Mouse (Mus musculus): Measurements from ENCODE around the gene Atp8a2. TPM values are rescaled to one million over a fixed set of nuclear protein-coding genes. Genes with fewer than 3 reads are reported as not detected.

Atp8a2 gene
- polyA plus RNA-seq, 1 experiment from 2014 or later: 0.25 TPM

DNA sequence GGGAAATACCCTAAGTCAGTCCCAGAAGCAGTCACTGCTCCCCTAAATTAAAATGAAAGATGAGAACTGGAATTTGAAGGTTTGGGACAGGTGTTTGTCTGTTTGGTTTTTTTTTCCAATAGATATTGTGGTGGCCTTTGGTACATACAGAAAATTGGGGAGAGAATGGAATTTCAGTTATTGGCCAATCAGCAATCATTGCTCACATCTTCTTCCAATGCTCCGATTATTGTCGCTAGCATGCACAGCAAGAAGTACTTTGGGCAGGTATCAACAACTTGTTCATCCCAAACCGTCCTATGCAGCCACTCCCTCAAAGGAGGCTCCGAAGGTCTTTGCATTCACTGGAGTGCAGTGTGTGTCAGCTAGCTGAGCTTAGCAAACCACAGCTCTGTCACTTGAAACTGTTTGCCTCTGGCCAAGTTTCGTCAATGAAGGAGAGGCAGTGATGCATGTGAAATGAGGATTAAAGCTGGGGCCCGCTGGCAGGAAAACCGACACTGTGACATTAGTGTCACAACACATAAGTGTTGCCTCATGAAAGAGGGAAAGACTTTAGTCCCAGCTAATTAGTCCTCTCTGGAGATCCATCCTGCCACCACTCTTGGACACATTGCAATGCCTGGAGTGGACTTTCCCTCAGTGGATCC lies 227.4 kb downstream of the Atp8a2 start:
- Histone ChIP-seq H3K36me3 (ENCODE audit: insufficient read depth, low read length) (no peaks in the 10 kb centered on the region), H3K9me3 (ENCODE audit: low read length) (no peaks in the 10 kb centered on the region), H3K4me3 (ENCODE audit: low read depth, low read length) (no peak overlapping the region), H3K9ac (replicated peaks; ENCODE audit: low read depth) (no peak overlapping the region), H3K4me1 (ENCODE audit: insufficient read depth, low read depth, low read length) (no peaks in the 10 kb centered on the region), H3K4me2 (replicated peaks; ENCODE audit: low read depth, low read length) (no peak overlapping the region), H3K27me3 (replicated peaks; ENCODE audit: insufficient read depth, low read length) (no peaks in the 10 kb centered on the region), H3K27ac (ENCODE audit: low read length) (no peak overlapping the region)
- ATAC-seq (peak; percentile 80), DNase-seq (ENCODE audit: low spot score) (peak; percentile 72)
- TF ChIP-seq EP300 (IDR thresholded peaks at IDR 0.05) (0 out of 2 replicates have a peak, but pooled peaks have one; percentile 38), CTCF (IDR thresholded peaks at IDR 0.05) (no peak)
- 31% methylated on average over 7 of the region's 7 CpGs for WGBS

- DNase-seq (ENCODE audit: low spot score) (no peak), ATAC-seq (no peak)
- Histone ChIP-seq H3K27ac (ENCODE audit: low read length) (no peak overlapping the region), H3K4me2 (replicated peaks; ENCODE audit: low read depth, low read length) (no peak overlapping the region), H3K4me1 (ENCODE audit: insufficient read depth, low read depth, low read length) (no peaks in the 10 kb centered on the region), H3K9me3 (ENCODE audit: low read length) (no peaks in the 10 kb centered on the region), H3K27me3 (replicated peaks; ENCODE audit: insufficient read depth, low read length) (no peaks in the 10 kb centered on the region), H3K36me3 (ENCODE audit: insufficient read depth, low read length) (no peaks in the 10 kb centered on the region), H3K4me3 (ENCODE audit: low read depth, low read length) (no peak overlapping the region), H3K9ac (replicated peaks; ENCODE audit: low read depth) (no peak overlapping the region)
- WGBS: 79% methylated on average over 8 of the region's 8 CpGs
- TF ChIP-seq EP300 (IDR thresholded peaks at IDR 0.05): no peak
- TF ChIP-seq CTCF (IDR thresholded peaks at IDR 0.05): no peak
Measured at GRCm38 (mm10) chr14:59967847-59968550, 229.0 kb downstream of the Atp8a2 start.

DNA sequence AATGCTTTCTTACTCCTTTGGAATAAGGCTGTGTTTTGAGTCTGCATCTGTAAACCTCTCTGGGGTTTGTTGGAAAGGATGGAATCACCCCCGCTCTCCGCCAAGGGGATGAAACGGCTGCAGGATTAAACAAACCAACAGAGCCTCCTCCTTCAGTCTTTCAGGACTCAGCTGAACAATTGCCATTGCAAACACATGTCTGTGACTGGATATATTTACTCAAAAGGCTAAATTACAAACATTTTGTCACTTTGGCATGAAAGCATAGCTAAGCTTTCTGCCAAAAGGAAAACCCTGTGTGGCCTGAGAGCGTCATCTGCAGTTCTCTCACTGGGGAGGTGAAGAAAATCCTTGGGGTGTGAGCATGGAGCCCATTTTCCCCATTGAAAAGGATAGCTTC lies 230.0 kb downstream of the Atp8a2 start:
- Histone ChIP-seq H3K9me3 (ENCODE audit: low read length) (no peaks in the 10 kb centered on the region), H3K27ac (ENCODE audit: low read length) (no peak overlapping the region), H3K27me3 (replicated peaks; ENCODE audit: insufficient read depth, low read length) (no peaks in the 10 kb centered on the region), H3K4me3 (ENCODE audit: low read depth, low read length) (no peak overlapping the region), H3K4me2 (replicated peaks; ENCODE audit: low read depth, low read length) (no peak overlapping the region), H3K4me1 (ENCODE audit: insufficient read depth, low read depth, low read length) (no peaks in the 10 kb centered on the region), H3K9ac (replicated peaks; ENCODE audit: low read depth) (no peak overlapping the region), H3K36me3 (ENCODE audit: insufficient read depth, low read length) (no peaks in the 10 kb centered on the region)
- 54% methylated on average over 4 of the region's 4 CpGs for WGBS
- ATAC-seq: no peak
- DNase-seq (ENCODE audit: low spot score): peak; percentile 16
- TF ChIP-seq EP300 (IDR thresholded peaks at IDR 0.05): no peak
- no peak for TF ChIP-seq CTCF (IDR thresholded peaks at IDR 0.05)

GRCm38 (mm10) chr14:59964569-59964968 lies 232.4 kb downstream of the Atp8a2 start:
- no peaks in the 10 kb centered on the region for H3K36me3 ChIP-seq (ENCODE audit: insufficient read depth, low read length)
- TF ChIP-seq CTCF (IDR thresholded peaks at IDR 0.05) (no peak), EP300 (IDR thresholded peaks at IDR 0.05) (no peak)
- 72% methylated on average over 5 of the region's 5 CpGs for WGBS
- ATAC-seq (no peak), DNase-seq (ENCODE audit: low spot score) (no peak)
- H3K9me3 ChIP-seq (ENCODE audit: low read length): no peaks in the 10 kb centered on the region
- H3K27me3 ChIP-seq (replicated peaks; ENCODE audit: insufficient read depth, low read length): no peaks in the 10 kb centered on the region
- no peak overlapping the region for H3K4me2 ChIP-seq (replicated peaks; ENCODE audit: low read depth, low read length)
- H3K9ac ChIP-seq (replicated peaks; ENCODE audit: low read depth): no peak overlapping the region
- no peaks in the 10 kb centered on the region for H3K4me1 ChIP-seq (ENCODE audit: insufficient read depth, low read depth, low read length)
- no peak overlapping the region for H3K4me3 ChIP-seq (ENCODE audit: low read depth, low read length)
- H3K27ac ChIP-seq (ENCODE audit: low read length): no peak overlapping the region

DNA sequence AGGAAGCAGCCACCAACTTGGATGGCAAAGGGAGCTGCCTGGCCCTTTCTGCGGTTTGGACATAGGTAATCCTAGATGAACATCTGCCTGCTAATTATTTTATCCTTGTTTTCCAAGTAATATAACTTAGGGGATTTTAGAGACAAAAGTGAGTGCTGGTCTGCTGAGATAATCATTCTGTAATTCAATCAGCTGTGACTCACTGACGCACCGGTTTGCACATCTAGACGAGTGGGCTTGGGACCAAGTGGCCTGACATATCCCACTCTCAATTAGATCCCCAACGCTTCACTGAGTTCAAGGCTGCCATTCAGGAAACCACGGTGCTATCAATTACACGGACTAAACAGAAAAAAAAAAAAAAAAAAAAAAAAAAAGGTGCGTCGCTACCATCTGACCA lies 236.0 kb downstream of the Atp8a2 start:
- H3K4me2 ChIP-seq (replicated peaks; ENCODE audit: low read depth, low read length): no peak overlapping the region
- no peaks in the 10 kb centered on the region for H3K9me3 ChIP-seq (ENCODE audit: low read length)
- H3K4me1 ChIP-seq (ENCODE audit: insufficient read depth, low read depth, low read length): no peaks in the 10 kb centered on the region
- TF ChIP-seq EP300 (IDR thresholded peaks at IDR 0.05): no peak
- TF ChIP-seq CTCF (IDR thresholded peaks at IDR 0.05): no peak
- no peaks in the 10 kb centered on the region for H3K36me3 ChIP-seq (ENCODE audit: insufficient read depth, low read length)
- no peak for ATAC-seq
- H3K27me3 ChIP-seq (replicated peaks; ENCODE audit: insufficient read depth, low read length): no peaks in the 10 kb centered on the region
- no peak for DNase-seq (ENCODE audit: low spot score)
- WGBS: 61% methylated on average over 9 of the region's 9 CpGs
- no peak overlapping the region for H3K9ac ChIP-seq (replicated peaks; ENCODE audit: low read depth)
- H3K27ac ChIP-seq (ENCODE audit: low read length): no peak overlapping the region
- no peak overlapping the region for H3K4me3 ChIP-seq (ENCODE audit: low read depth, low read length)

DNA sequence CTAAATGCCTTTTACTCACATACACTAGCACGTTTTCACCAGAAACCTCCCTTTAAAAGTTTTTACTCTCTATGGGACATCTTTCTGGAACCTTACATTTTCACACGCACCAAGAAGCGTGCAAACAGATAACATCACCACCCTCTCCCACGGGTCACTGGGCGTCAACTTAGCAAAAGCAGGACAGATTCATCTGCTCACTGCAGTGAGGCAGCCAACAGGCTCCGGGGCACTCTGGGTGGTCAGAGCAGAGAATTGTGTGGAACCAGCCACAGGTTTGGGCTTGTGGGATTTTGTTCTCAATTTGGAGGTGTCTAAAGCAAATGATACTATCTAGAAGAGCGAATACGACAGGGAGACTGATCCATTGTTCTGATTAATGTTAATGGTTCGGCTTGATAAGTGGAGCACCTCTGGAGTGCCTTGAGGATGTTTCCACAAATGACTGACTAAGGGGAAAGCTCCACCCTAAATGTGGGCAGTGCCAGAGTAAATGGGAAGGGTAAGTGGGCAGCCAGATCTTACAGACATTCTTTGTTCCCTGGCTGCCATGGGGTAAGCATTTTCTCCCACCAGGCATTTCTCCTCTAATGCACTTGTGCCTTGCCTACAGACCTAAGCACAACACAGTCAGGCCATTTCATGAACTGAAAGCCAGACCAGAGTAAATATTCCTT lies 236.6 kb downstream of the Atp8a2 start:
- WGBS: 44% methylated on average over 9 of the region's 9 CpGs
- no peak overlapping the region for H3K4me2 ChIP-seq (replicated peaks; ENCODE audit: low read depth, low read length)
- no peak for ATAC-seq

More for the DNA sequence above, 236.6 kb downstream of the Atp8a2 start:
- TF ChIP-seq EP300 (IDR thresholded peaks at IDR 0.05) (no peak), CTCF (IDR thresholded peaks at IDR 0.05) (no peak)
- H3K27me3 ChIP-seq (replicated peaks; ENCODE audit: insufficient read depth, low read length): no peaks in the 10 kb centered on the region
- no peak overlapping the region for H3K27ac ChIP-seq (ENCODE audit: low read length)
- no peak overlapping the region for H3K9ac ChIP-seq (replicated peaks; ENCODE audit: low read depth)
- no peaks in the 10 kb centered on the region for H3K9me3 ChIP-seq (ENCODE audit: low read length)
- DNase-seq (ENCODE audit: low spot score): peak; percentile 6
- no peaks in the 10 kb centered on the region for H3K4me1 ChIP-seq (ENCODE audit: insufficient read depth, low read depth, low read length)
- H3K4me3 ChIP-seq (ENCODE audit: low read depth, low read length): no peak overlapping the region
- H3K36me3 ChIP-seq (ENCODE audit: insufficient read depth, low read length): no peaks in the 10 kb centered on the region

Data from lung, postnatal 0 days (tissue).